Mouse (Mus musculus) stomach, embryonic 15.5 days (tissue): ENCODE measurements around the gene Snai3. TPM values are rescaled to one million over a fixed set of nuclear protein-coding genes. Genes with fewer than 3 reads are reported as not detected.

Experiments
- ATAC-seq: fragments of 200-750 bp; cut with Nextera tagmentation; 2 replicates; pipeline ENCODE4 v1.8.0; 2017; ENCODE audit warnings: low read depth, moderate number of reproducible peaks, moderate TSS enrichment; ENCODE audit not compliant: insufficient read depth, low FRiP score
- H3K27ac ChIP-seq: fragments of 300-500 bp; sonication (generic); 2 replicates; pipeline ENCODE4 v1.5.1; 2015; ENCODE audit warnings: mild to moderate bottlenecking, inconsistent platforms
- H3K27me3 ChIP-seq: fragments of 300-500 bp; sonication (generic); replicated peaks from 2 replicates; pipeline ENCODE4 v1.6.1; 2015; ENCODE audit warnings: inconsistent platforms
- H3K36me3 ChIP-seq: fragments of 300-500 bp; sonication (generic); 2 replicates; pipeline ENCODE4 v1.6.1; 2015; ENCODE audit warnings: inconsistent platforms
- H3K4me1 ChIP-seq: fragments of 300-500 bp; sonication (generic); 2 replicates; pipeline ENCODE4 v1.6.1; 2015; ENCODE audit warnings: inconsistent platforms
- H3K4me2 ChIP-seq: fragments of 300-500 bp; sonication (generic); 2 replicates; pipeline ENCODE4 v1.6.1; 2015; ENCODE audit warnings: mild to moderate bottlenecking, inconsistent platforms
- H3K4me3 ChIP-seq: fragments of 300-500 bp; sonication (generic); replicated peaks from 2 replicates; pipeline ENCODE4 v1.5.1; 2015; ENCODE audit warnings: inconsistent platforms
- H3K9ac ChIP-seq: fragments of 300-500 bp; sonication (generic); 2 replicates; pipeline ENCODE4 v1.6.1; 2015; ENCODE audit warnings: inconsistent platforms
- H3K9me3 ChIP-seq: fragments of 300-500 bp; sonication (generic); 2 replicates; pipeline ENCODE4 v1.6.1; 2016; ENCODE audit warnings: inconsistent platforms
- WGBS: fragments of 180-500 bp; shearing (Covaris S2); methylation state at CpG from one replicate; pipeline ENCODE4 v1.1.7; 2015; 5-methylcytosine and 5-hydroxymethylcytosine counted together
- polyA plus RNA-seq: library from polyadenylated mRNA; unstranded; fragments of >200 nt; fragmentation: Nextera tagmentation; extraction: Ambion mirVana; gene quantifications from 2 replicates; pipeline ENCODE4 v1.2.1, GENCODE M21; 2015

Snai3 gene
- polyA plus RNA-seq, 1 experiment from 2014 or later, result 0.31 TPM

DNA sequence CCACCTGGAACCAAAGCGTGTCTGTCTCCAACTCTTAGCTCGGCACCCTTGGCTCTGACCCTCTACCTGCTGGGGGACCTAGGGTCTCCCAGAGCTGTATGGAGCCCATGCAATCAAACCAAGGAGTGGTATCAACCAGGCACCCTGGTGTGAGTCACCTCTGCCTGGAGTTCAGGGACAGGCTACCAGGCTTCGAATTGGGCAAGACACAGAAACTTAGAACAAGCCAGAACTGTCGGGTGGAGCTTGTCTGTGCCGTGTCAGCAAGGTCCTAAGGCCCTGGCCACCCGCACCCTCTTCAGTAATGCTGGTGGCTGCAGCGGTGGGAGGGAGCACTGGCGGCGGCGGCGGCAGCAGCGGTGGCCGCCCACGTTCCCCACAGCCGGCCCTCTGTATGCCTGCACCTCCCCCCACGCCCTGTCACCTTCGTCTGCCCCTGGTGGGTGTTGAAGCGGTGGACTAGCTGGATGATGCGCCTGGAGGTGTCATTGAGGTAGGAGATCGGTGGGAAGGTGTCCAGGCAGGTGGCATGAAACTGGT, 23.9 kb downstream of the Snai3 start:
- no peak overlapping the region for H3K27ac ChIP-seq
- no peak overlapping the region for H3K4me2 ChIP-seq
- H3K9me3 ChIP-seq, result no peaks in the 10 kb centered on the region
- no peak overlapping the region for H3K4me3 ChIP-seq
- no peak for ATAC-seq
- 78% methylated on average over 20 of the region's 20 CpGs for WGBS
- H3K27me3 ChIP-seq, result no peaks in the 10 kb centered on the region
- H3K9ac ChIP-seq, result no peak overlapping the region
- peaks cover 15% of the 10 kb centered on the region for H3K4me1 ChIP-seq
- H3K36me3 ChIP-seq, result peaks cover 17% of the 10 kb centered on the region; the same call in 1 of the 2 replicates

GRCm38 (mm10) chr8:122436146-122436545, 24.4 kb downstream of the Snai3 start:
- Histone ChIP-seq H3K9ac (no peak overlapping the region), H3K4me3 (no peak overlapping the region), H3K36me3 (peaks cover 17% of the 10 kb centered on the region; the same call in 1 of the 2 replicates), H3K27me3 (no peaks in the 10 kb centered on the region), H3K27ac (no peak overlapping the region), H3K4me1 (peaks cover 20% of the 10 kb centered on the region), H3K9me3 (no peaks in the 10 kb centered on the region), H3K4me2 (no peak overlapping the region)
- no peak for ATAC-seq
- WGBS, result 95% methylated on average over 9 of the region's 9 CpGs

DNA sequence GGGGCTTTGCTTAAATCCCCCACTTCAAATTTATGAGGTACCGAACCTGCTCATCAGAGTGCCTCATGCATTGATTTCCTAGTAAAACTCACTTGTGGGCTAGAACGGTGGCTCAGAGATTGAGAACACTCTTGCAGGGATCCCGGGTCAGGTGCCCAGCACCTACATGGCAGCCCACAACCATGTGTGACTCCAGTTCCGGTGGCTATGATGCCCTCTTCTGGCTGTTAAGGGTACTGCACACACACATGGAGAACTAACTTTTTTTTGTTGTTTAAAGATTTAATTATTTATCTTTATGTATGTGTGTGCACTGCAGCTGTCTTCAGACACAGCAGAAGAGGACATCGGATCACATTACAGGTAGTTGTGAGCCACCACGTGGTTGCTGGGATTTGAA, 25.2 kb downstream of the Snai3 start:
- Histone ChIP-seq H3K4me1 (peaks cover 21% of the 10 kb centered on the region), H3K36me3 (peaks cover 17% of the 10 kb centered on the region; the same call in 1 of the 2 replicates), H3K9me3 (no peaks in the 10 kb centered on the region), H3K4me2 (no peak overlapping the region), H3K9ac (no peak overlapping the region), H3K4me3 (no peak overlapping the region), H3K27me3 (no peaks in the 10 kb centered on the region), H3K27ac (no peak overlapping the region)
- WGBS, result 93% methylated on average over 6 of the region's 6 CpGs
- ATAC-seq, result no peak

DNA sequence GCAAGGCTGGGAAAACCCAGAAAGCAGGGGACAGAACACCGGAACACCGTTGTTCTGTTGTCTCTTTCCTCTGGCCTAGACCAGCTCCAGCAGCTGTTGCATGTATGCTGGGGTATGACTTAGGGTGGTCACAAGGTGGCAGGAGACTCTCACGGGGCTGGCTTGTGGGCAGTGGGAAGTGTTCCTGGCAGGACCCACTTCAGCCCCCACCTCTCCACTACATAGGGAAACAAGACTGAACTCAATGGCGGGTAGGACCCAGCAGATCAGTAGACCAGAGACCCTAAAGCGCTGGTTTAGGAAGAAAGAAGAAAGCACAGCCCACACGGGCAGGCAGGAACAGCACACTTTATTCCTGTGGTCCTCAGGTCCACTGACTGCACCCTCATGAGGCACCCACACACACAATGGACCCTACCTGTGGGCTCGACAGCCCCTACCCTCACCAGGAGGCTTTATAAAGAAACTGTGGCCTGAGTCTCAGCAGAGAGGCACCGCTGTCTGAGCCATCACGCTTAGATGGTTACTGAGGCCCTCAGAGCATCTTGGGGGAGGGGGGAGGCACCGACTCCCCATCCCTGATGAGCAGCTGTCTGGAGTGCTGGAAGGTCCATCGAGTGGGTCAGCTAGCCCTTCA, 27.1 kb downstream of the Snai3 start:
- no peak overlapping the region for H3K9ac ChIP-seq
- 58% methylated on average over 11 of the region's 11 CpGs for WGBS
- H3K36me3 ChIP-seq, result peaks cover 12% of the 10 kb centered on the region; the same call in 1 of the 2 replicates
- H3K4me3 ChIP-seq, result peak overlapping the region; percentile 66
- H3K4me1 ChIP-seq, result peaks cover 21% of the 10 kb centered on the region
- peak overlapping the region; percentile 87 for H3K27ac ChIP-seq
- peak; percentile 37; the same call in 1 of the 2 replicates for ATAC-seq
- H3K4me2 ChIP-seq, result peak overlapping the region; percentile 91
- no peaks in the 10 kb centered on the region for H3K9me3 ChIP-seq
- H3K27me3 ChIP-seq, result no peaks in the 10 kb centered on the region

DNA sequence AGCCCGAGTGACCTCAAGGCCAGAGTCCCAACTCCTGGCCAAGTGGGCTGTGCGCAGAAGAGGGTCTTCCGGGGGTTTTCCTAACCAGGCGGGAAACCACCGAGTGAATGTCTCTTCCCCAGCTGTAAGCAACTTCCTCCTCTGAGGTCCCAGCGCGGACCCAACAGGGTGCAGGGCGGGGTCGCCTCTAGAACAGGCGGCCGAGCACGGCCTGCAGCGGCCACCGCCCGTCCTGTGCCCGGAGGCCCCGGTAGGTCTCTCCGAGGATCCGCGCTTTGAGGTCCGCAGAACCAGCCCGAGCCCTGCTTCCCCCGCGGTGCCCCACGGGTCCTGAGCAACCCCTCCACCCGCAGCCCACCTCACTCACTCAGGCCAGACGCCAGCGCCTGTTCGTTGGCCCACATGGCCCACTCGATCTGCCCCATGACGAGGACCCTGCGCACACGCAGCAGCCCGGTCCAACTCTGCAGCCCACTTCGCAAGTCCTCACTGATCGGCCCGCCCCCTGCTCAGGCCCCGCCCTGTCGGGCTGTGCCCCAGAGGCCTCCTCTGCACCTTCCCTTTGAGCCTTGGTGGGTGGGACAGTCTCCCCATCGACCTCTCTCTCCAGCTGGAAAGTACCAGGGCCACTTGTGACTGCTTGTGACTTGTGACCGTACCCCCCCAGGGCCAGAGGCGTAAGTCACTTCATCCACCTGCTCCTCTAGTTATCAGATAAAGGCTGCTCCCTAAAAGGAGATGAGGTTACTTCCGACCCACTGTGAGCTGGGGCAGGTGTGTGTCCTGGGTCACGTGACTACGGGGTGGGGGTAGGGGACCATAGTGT, 27.9 kb downstream of the Snai3 start, which contains the start of gene Cyba:
Gene Cyba, minus strand, starts transcription at position 488 of the 826 bp plus-strand sequence.
- Histone ChIP-seq H3K4me2 (peak within 1 kb of the TSS; percentile 91), H3K36me3 (peaks cover 12% of the 10 kb centered on the region; the same call in 1 of the 2 replicates), H3K4me3 (peak within 1 kb of the TSS; percentile 66), H3K27me3 (no peaks in the 10 kb centered on the region), H3K9me3 (no peaks in the 10 kb centered on the region), H3K27ac (peak within 1 kb of the TSS; percentile 87), H3K4me1 (peaks cover 21% of the 10 kb centered on the region), H3K9ac (peak within 1 kb of the TSS; percentile 73)
- peak; percentile 82 for ATAC-seq
- 4% methylated on average over 45 of the region's 45 CpGs for WGBS

- ATAC-seq, result 0 out of 2 replicates have a peak, but pooled peaks have one; percentile 2
- no peaks in the 10 kb centered on the region for H3K9me3 ChIP-seq
- H3K9ac ChIP-seq, result peak overlapping the region; percentile 73
- H3K4me2 ChIP-seq, result peak overlapping the region; percentile 91
- peak overlapping the region; percentile 87 for H3K27ac ChIP-seq
- H3K27me3 ChIP-seq, result no peaks in the 10 kb centered on the region
- peak overlapping the region; percentile 66 for H3K4me3 ChIP-seq
- peaks cover 12% of the 10 kb centered on the region; the same call in 1 of the 2 replicates for H3K36me3 ChIP-seq
- H3K4me1 ChIP-seq, result peaks cover 21% of the 10 kb centered on the region
- WGBS, result 26% methylated on average over 18 of the region's 18 CpGs
Observed at GRCm38 (mm10) chr8:122431694-122432442, 28.7 kb downstream of the Snai3 start.

DNA sequence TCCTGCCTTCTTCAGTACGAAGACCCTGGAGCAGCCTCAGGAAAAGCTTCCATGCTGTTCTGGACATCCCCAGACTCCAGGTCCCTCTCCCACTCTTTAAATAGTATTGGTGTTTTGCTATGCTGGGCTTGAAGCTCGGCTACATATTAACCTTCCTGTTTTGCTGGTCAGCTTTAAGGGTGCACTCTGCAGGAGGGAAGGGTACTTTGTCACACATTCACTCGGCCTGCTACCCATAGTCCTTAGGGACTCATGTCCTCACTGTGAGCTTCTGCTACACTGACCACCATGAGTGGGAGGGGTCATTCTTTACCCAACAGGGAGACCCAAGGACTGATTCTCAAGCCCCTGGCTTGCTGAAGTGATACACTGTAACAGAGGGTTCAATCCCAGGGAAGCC, 29.9 kb downstream of the Snai3 start:
- no peak overlapping the region for H3K4me3 ChIP-seq
- H3K4me1 ChIP-seq, result peaks cover 21% of the 10 kb centered on the region
- WGBS, result 64% methylated on average over 3 of the region's 3 CpGs
- no peak for ATAC-seq
- H3K9ac ChIP-seq, result no peak overlapping the region
- peaks cover 3% of the 10 kb centered on the region; the same call in 1 of the 2 replicates for H3K36me3 ChIP-seq
- H3K9me3 ChIP-seq, result no peaks in the 10 kb centered on the region
- no peaks in the 10 kb centered on the region for H3K27me3 ChIP-seq
- H3K27ac ChIP-seq, result peak overlapping the region; percentile 40; the same call in 1 of the 2 replicates
- H3K4me2 ChIP-seq, result no peak overlapping the region

DNA sequence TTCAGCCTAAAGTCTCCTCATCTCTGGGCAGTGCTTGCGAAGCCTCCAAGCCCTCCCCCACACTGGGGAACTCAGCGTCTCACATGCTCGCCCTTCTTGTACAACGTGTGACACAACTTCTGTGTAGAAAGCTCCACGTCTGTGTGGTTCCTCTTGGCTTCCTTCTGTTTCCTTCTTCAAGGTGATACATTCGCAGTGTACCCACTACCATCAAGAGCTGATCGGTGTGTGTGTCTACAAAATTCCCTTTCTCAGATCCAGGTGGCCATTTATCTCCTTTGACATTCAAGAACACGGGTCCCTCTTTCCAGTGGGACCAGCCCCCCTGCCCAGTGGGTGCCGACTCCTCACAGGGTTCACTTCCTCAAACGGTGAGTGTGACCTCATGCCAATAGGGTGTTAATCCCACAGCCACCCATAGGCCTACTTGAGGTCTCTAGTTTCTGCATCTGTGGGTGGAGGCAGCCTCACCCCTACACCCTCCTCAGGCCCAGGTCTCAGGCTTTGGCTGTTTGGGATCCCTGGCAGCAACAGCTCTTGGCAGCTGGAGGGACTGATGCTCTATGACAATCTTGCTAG, 30.4 kb downstream of the Snai3 start:
- Histone ChIP-seq H3K27ac (peak overlapping the region; percentile 40; the same call in 1 of the 2 replicates), H3K9me3 (no peaks in the 10 kb centered on the region), H3K4me3 (no peak overlapping the region), H3K27me3 (no peaks in the 10 kb centered on the region), H3K9ac (no peak overlapping the region), H3K36me3 (peaks cover under 1% of the 10 kb centered on the region; the same call in 1 of the 2 replicates), H3K4me1 (peaks cover 21% of the 10 kb centered on the region), H3K4me2 (no peak overlapping the region)
- WGBS, result 70% methylated on average over 10 of the region's 10 CpGs
- no peak for ATAC-seq

GRCm38 (mm10) chr8:122428163-122428562, 32.4 kb downstream of the Snai3 start:
- H3K27me3 ChIP-seq, result no peaks in the 10 kb centered on the region
- ATAC-seq, result no peak
- H3K4me3 ChIP-seq, result no peak overlapping the region
- WGBS, result 91% methylated on average over 9 of the region's 9 CpGs
- H3K4me1 ChIP-seq, result peaks cover 19% of the 10 kb centered on the region
- peaks cover 3% of the 10 kb centered on the region; the same call in 1 of the 2 replicates for H3K36me3 ChIP-seq
- H3K9me3 ChIP-seq, result no peaks in the 10 kb centered on the region
- H3K9ac ChIP-seq, result no peak overlapping the region
- no peak overlapping the region for H3K27ac ChIP-seq
- no peak overlapping the region for H3K4me2 ChIP-seq

- ATAC-seq, result no peak
- H3K4me1 ChIP-seq, result peaks cover 14% of the 10 kb centered on the region
- WGBS, result 88% methylated on average over 7 of the region's 7 CpGs
- H3K36me3 ChIP-seq, result peaks cover 3% of the 10 kb centered on the region; the same call in 1 of the 2 replicates
- H3K27ac ChIP-seq, result no peak overlapping the region
- H3K9me3 ChIP-seq, result no peaks in the 10 kb centered on the region
- H3K4me3 ChIP-seq, result no peak overlapping the region
- no peaks in the 10 kb centered on the region for H3K27me3 ChIP-seq
- H3K9ac ChIP-seq, result no peak overlapping the region
- H3K4me2 ChIP-seq, result no peak overlapping the region
Observed at GRCm38 (mm10) chr8:122427607-122428006, 32.9 kb downstream of the Snai3 start.

DNA sequence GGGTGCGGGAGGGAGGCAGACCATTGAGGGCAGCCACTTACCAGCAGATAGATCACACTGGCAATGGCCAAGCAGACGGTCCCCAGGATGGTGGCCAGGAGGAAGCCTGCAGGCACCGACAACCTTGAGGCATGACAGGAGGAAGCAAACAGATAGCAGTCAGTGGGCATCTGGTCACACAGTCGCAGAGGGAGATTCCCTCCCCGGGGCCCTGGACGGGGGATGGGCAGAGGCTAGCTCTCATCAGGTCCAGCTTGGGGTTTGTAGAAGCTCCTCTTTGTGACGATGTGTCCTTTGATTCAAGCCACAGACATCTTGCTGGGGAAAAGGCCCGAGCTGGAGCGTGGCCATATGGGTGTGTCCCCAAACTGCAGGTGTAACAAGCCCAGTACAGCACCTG, 34.4 kb downstream of the Snai3 start:
- Histone ChIP-seq H3K36me3 (peaks cover 3% of the 10 kb centered on the region; the same call in 1 of the 2 replicates), H3K4me1 (peaks cover under 1% of the 10 kb centered on the region; the same call in 1 of the 2 replicates), H3K27me3 (no peaks in the 10 kb centered on the region), H3K4me2 (no peak overlapping the region), H3K9ac (no peak overlapping the region), H3K4me3 (no peak overlapping the region), H3K9me3 (no peaks in the 10 kb centered on the region), H3K27ac (no peak overlapping the region)
- 73% methylated on average over 9 of the region's 9 CpGs for WGBS
- ATAC-seq, result no peak
